ENCODE assay signal across 17 mouse cellular contexts in the genomic region with DNA sequence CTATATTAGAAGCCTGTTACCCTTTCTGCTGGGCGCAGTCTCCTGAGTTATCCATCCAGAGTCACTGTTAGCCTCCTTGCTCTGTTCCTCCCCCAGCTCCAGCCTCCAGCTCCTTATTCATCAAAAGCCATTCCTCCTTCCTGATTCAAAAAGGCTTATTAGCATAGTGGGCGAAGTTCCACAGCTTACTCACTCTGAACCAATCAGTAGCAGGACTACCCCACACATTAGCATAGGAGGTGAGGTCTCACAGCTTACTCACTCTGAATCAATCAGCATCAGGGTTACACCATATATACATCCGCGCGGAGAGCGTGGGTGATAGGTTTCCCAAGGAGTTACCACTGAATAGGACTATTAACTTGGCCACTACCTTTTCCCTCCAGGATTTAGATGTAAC.
DNase-seq lines count a peak whose midpoint lies in the region; ATAC-seq lines count a peak whose summit lies in the region.
"Had no signal": no experiment of that assay in that cellular context is flagged by ENCODE, and none has a peak within 500 bp of the region (broad histone marks: within the 10 kb centered on the region; RNA-seq: fewer than 3 reads in every experiment).

No protein-coding gene starts in this region.

- H3K9me3 ChIP-seq in forebrain, embryonic 15.5 days: no peaks in the 10 kb centered on the region
- H3K9me3 ChIP-seq: limb, embryonic 10.5 days had no signal

- 0 out of 2 replicates have a peak overlapping the region, but pooled peaks have one; percentile 5 for H3K27ac ChIP-seq in forebrain, embryonic 15.5 days (replicated peaks)
- H3K27ac ChIP-seq: limb, embryonic 10.5 days had no signal

- H3K4me1 ChIP-seq in forebrain, embryonic 15.5 days: peaks cover 24% of the 10 kb centered on the region

- no peak overlapping the region for H3K4me3 ChIP-seq in forebrain, embryonic 15.5 days
- H3K4me3 ChIP-seq: limb, embryonic 10.5 days had no signal

- no peak overlapping the region for H3K9ac ChIP-seq in forebrain, embryonic 15.5 days (replicated peaks)
- H3K9ac ChIP-seq: liver, postnatal 0 days had no signal

- peak; percentile 78 for ATAC-seq in forebrain, embryonic 15.5 days (replicated peaks)
- ATAC-seq in cerebellum, adult (ENCODE audit: insufficient number of reproducible peaks, low FRiP score, low TSS enrichment): no peak
- ATAC-seq: CD4-positive, CD25-positive, alpha-beta regulatory T cell, adult 4 months; liver, postnatal 0 days; Patski had no signal

- WGBS in forebrain, embryonic 15.5 days: 62% methylated on average over 6 of the region's 6 CpGs

- no peaks in the 10 kb centered on the region for H3K27me3 ChIP-seq in forebrain, embryonic 15.5 days
- H3K27me3 ChIP-seq: Patski had no signal

- H3K4me2 ChIP-seq in forebrain, embryonic 15.5 days (replicated peaks): no peak overlapping the region

- peaks cover 29% of the 10 kb centered on the region for H3K36me3 ChIP-seq in forebrain, embryonic 15.5 days

- DNase-seq in layer of hippocampus, adult 9-11 months: peak; percentile 55
- DNase-seq in layer of hippocampus, adult 9-10 months (ENCODE audit: low spot score): no peak
- peak; percentile 68 to 69 for DNase-seq in right cerebral cortex, adult 2 months (ENCODE audit: low spot score in 2 of 2)
- DNase-seq in right cerebral cortex, postnatal 4 days: no peak
- DNase-seq in adrenal gland, adult (ENCODE audit: inconsistent age in 2 of 2, low spot score in 1 of 2): no peak
- DNase-seq in heart, postnatal 4 days: no peak
- DNase-seq: adrenal gland, postnatal 25 days; heart, adult 11 months; kidney, adult 9 months; liver, postnatal 0 days; lung, postnatal 4 days; thymus, adult 2 months had no signal

Comparison
In these comparisons a context has a peak if more than half of its experiments do, and no peak if none do; other contexts are left out.
1. DNase-seq: peak in layer of hippocampus, adult 9-11 months (single experiment) and right cerebral cortex, adult 2 months (2 of 2); none in layer of hippocampus, adult 9-10 months (single experiment), right cerebral cortex, postnatal 4 days (single experiment), adrenal gland, adult (0 of 2) and heart, postnatal 4 days (single experiment).